Mouse (Mus musculus): ENCODE measurements around the gene Hist1h4c.
"Not testable (repeated sequence)": the region's sequence is repeated elsewhere in the genome, so short reads cannot be mapped to it uniquely, and the experiment has no call there.

Gene Hist1h4c

DNA sequence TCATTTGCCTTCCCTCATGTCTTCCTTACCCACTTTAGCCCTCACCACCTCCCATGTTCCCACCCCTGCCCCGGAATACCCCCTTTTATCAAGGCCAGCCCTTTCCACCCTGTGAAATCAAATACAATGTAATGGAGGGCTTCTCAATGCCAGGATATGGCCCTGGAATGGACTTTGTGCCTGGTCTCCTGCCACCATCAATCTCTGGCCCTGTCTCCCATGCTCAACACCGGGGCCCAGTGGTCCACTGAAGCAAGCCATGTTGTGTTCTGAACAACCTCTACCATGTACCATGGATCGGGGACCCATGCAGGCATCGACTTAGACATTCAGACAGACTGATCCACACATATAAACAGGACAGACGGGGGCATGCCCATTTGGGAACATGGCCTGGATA lies 31.5 kb upstream of the Hist1h4c start:
- DNase-seq (ENCODE audit: extremely low spot score, low spot score) = peak; percentile 10

DNA sequence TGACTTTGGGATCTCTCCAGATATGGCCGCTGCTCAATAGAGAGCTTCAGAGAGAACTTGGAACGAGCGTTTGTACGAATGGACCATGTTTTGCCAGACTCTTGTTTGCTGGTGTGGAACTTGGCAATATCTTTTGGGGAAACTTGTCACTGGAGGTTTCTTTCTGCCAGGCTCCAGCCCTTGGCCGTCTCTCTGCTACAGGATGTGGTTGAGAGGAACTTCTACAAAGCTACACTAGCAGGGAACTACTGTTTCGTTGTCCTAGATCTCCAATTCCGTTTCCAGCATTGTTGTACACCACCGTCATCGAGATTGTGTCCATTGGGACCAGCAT lies 30.9 kb upstream of the Hist1h4c start:
- DNase-seq (ENCODE audit: extremely low spot score, low spot score) = no peak

DNA sequence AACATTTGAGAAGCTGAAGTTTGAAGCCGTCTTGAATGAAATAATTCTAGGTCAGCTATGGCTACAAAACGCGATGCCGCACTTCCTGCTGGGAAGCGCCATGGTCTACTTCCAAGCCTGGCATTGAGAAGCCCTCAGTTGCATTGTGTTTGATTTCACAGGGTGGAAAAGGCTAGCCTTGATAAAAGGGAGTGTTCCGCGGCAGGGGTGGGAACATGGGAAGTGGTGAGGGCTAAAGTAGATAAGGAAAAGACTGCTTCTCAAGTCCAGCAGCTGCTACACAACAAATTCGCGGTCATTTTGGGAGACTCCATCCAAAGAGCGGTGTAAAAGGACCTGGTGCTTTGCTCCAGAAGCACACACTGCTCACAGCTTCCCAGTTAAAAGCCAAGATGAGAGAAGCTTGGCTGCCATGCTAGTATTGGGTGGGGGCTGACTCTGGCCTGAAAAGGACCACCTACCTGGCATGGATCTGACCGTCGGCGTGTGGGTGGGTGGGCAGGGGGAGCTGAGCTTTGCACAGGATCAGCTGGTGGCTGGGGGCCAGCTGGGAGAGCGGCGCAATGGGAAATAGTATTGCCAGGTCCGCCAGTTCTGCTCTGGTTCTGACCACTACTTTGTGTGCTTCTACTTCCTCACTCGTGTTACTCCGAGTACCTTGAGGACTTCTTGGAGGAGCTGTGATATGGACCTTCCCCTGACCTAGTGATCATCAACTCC lies 30.4 kb upstream of the Hist1h4c start:
- DNase-seq (ENCODE audit: extremely low spot score, low spot score) = peak; percentile 11

DNA sequence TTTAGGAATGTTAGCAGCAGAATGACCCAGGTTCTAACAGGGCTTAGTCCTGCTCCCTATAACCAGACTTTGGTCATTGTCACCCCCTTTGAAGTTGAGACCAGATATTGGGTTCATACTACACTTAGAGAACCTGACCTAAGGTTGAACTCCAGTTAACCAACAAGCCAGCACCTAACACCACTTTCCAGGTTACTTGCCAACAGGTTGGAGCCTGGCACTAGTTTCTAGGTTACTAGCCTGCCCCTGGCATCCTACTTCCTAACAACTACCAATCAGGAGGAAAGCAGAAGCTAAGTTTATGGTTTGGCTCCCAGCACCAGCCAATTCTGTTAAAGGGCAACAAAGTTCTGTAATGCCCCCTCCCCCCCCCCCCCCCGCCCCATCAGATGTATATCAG lies 27.0 kb upstream of the Hist1h4c start:
- DNase-seq (ENCODE audit: extremely low spot score, low spot score) = no peak

DNA sequence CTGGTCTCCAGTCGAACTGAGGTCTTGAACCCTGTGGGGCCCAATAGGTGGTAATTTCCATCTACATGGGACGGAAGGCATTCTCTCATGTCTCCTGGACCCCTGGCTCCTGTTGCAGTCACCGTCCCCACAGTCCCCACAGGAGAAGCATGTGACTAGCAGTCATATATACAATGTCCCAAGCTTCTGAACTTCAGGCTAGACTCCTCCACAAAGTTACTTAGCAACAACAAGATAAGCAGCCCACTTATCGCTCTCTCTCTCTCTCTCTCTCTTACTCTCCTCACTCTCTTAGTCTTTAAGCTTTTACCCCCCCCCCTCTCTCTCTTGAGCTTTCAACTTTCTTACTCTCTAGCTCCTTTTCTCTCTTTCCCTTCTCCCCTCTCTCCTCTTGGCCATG lies 26.0 kb upstream of the Hist1h4c start:
- no peak for DNase-seq (ENCODE audit: extremely low spot score, low spot score)

DNA sequence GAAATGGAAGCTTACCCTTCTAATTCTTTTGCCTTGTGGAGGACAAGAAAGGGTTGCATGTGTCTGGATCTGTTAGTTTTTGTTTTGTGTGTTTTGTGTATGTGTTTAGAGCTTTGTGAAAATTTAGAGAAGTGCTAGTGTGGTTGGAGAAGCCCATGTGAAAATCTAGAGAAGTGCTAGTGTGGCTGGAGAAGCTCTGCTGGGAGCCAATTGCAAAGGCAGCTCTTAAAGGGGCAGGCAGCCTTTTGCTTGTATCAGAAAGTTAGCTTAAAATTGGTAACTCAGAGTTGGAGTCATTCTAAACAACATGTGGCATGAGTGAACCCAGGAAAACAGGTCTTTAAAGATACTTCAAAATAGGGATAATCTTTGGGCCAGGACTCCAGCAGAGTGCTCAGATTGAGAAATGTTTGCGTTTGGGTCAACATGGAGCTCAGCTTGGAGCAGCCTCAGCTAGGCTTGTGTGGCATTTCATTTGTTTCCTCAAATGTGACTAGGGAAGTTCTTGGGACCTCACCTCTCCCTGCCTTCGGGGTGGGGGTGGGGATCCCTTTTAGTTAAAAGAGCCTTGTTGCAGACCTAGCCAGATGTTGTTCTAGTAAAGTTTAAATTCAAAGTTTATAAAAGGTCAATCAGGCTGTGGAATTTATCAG lies 19.5 kb upstream of the Hist1h4c start:
- DNase-seq (ENCODE audit: extremely low spot score, low spot score) = peak; percentile 11

DNA sequence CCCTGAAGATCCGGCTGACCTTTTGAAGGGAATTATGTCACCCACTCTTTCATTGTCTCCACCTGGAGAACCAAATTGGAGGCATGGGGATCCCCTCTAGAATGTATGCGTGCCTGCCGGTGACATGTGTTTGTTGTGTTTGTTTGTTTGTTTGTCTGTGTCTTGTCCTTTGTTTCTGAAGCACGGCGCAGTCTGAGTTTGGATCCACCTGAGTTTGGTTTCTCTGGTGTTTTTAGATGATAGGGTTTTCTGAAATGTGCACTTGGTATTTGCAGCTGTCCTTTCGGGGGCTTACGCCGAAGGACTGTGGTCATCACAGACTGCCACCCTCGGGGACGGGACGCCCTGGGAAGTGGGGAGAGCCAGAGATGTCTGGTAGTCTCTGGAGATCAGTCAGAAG lies 18.9 kb upstream of the Hist1h4c start:
- DNase-seq (ENCODE audit: extremely low spot score, low spot score) = peak; percentile 11

DNA sequence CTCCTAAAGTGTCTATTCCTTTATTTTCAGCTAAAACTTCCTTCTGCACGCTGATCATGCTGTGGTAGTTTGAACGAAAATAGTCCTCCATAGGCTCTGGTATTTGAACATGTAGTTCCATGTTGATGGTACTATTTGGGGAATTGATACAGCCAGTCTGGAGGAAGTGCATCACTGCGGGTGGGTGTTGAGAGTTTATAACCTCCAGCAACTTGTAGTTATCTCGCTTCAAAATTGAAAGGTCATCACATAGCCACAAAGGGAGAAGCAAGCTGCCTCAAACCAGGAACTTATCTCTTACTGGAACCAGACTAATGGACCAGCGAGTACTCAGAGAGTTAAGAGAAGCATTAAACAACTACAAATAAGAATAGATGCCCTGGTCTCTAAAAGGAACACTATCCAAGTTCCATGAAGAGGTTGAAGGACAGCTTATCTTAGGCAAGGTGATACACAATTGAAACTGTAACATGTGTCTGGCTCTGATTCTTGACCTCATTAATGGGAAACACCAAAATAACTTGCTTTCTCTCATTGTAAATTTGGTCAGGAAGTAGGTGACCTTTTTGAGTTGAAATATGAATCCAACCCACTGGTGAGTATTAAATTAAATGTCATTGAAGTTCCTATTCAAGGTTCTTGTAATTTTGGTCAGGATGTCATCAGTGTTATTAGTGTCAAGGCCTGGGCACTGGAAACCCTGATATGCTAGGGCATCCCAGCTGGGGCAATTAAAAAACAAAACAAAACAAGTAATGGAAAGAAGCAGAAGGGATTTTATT lies 18.2 kb upstream of the Hist1h4c start:
- DNase-seq (ENCODE audit: extremely low spot score, low spot score) = no peak

DNA sequence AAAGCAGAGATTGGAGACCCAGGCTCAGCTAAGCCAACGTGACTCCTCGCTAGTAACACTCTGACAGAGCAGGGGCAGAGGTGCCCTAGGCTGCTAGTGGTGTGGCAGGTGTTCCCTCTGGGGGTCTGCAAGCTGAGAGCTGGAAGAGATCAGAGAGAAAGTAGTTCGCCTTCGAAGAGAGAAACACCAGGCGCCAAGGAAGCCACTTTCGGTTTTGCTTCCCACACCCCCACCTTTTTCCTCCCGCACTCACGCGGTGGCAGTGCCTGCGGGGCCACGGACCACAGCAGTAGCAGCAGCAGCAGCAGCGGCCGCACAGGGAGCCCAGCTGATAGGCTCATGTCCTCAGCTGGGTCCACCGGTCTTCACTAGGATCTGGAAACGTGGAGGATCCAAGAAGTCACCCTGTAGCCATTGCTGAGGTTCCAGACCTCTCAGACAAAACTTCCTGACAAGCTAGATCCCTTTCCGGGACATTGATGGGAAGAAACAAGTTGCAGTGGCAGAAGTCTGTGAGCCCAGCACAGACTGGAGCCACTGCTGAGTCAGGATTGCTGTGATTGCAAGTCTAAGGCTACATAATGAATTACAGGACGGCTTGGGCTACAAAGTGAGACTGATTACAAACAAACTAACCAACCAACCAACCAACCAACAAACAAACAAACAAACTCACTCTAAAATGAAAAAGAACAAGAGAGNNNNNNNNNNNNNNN lies 12.3 kb upstream of the Hist1h4c start, which contains the start of gene Hfe:
Hfe (minus strand) TSS at position 481 of the 716 bp plus-strand sequence.
- peak; percentile 50 for DNase-seq (ENCODE audit: extremely low spot score, low spot score)

DNA sequence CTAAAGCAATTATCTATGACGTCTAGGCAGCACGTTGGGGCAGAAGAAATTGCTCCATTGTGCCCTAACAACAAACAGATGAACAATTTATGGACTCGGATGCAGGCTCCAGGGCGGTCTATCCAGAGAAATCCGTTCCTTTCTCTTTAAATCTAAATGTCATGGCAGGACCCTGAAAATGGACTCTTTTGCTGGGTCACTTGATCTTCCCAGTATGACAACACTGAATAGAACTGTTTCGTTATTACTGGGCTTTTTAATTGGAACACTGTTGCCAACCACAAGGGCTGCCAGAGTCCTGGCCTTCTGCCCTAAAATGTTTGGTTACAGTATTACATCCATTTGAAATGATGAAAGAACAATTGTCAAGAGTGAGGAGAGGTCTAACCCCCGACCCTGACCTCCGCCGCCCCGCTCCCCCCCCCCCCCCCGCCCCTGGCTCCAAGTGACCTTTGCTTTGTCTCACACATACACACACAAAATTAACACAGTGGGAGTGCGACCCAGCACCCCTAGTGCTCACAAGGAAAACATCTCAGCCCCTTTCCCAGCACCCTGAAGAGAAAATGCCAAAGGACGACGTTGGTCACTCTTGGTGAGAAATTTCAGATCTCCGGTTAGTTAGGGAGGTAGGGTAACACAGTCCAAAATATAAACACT lies 11.6 kb upstream of the Hist1h4c start:
- DNase-seq (ENCODE audit: extremely low spot score, low spot score) = peak; percentile 38

DNA sequence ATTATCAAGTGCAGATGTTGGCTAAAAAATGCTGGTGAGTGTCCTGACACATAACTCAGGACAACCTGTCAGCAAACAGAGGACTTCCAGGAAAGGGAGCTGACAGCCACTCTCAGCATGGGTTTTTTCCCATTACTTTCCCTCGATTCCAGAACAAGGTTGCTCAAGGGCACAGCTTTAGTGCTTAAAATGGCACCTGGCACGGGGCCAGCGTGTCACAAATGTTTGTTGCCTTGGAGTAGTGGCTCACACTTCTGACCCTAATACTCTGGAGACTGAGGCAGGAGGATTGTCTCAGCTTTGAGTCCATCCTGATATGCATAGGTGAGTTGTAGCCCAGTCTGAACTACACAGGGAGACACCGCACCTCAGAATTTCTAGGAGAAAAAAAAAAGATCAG lies 10.4 kb upstream of the Hist1h4c start:
- no peak for DNase-seq (ENCODE audit: extremely low spot score, low spot score)

DNA sequence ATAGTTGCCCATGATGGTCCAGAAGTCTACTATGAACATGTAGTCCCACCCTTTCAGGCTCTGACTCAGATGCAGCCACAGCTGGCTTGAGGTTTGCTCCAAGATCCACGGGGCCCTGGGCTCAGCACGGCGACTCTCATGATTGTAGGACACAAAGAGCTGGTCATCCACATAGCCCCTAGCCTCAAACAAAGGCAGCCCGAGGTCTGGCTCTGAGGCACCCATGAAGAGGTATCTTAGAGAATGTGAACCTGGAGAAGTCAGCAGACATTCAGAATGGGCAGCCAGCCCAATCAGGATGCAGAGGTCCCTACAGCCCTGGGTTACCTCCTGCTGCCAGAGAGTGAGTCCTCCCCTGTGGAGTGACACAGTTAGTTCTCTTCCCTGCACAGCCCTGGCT lies 9.8 kb upstream of the Hist1h4c start:
- DNase-seq (ENCODE audit: extremely low spot score, low spot score) = no peak

DNA sequence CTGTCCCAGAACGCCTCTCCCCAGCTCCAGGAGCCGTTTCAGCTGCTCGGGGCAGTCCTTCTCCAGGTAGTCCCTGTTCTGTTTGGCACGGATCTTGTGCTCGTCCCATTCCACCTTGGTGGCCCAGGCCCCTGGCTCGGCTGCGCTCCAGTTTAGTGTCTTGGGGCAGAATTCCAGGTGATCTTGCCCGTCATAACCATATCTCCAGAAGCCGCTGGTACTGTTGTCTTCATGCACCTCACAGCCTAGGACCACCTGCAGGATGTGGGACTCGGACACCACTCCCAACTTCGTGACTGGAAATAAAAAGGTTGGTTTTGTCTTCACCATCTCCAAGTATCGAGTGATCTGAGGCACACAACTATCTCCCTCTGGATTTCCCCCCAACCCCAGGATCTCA lies 8.5 kb upstream of the Hist1h4c start:
- no peak for DNase-seq (ENCODE audit: extremely low spot score, low spot score)

DNA sequence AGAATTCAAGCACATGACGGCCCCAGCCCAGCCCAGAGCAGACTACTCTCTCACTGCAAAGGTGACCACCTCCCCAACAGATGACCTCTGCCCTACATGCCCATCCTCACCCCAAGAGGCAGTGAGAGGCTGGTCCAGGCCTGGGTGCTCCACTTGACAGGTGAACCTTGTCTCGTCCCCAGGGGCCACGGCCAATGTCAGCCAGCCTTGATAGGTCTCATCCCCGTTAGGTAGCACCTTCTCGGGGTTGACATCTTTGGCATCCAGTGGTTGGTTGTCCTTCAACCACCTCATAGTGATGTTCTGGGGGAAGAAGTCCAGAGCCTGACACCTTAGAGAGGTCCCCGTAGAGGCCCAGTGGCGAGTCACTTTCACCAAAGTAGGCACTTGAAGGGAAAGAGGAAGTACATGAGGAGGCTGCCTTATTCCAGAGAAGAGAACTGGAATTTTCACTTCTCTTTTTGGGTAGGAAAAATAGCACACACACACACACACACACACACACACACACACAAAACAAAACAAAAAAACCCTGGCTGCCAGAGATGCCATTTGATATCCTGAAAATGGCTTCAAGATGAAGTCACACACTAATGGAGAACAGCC lies 7.6 kb upstream of the Hist1h4c start:
- DNase-seq (ENCODE audit: extremely low spot score, low spot score) = no peak

DNA sequence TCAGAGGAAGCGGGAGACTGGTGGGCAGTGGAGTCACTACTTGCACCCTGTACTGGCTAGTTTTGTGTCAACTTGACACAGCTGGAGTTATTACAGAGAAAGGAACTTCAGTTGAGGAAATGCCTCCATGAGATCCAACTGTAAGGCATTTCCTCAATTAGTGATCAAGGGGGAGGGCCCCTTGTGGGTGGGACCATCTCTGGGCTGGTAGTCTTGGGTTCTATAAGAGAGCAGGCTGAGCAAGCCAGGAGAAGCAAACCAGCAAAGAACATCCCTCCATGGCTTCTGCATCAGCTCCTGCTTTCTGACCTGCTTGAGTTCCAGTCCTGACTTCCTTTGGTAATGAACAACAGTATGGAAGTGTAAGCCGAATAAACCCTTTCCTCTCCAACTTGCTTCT lies 4.5 kb upstream of the Hist1h4c start:
- not testable (repeated sequence) for DNase-seq (ENCODE audit: extremely low spot score, low spot score)

DNA sequence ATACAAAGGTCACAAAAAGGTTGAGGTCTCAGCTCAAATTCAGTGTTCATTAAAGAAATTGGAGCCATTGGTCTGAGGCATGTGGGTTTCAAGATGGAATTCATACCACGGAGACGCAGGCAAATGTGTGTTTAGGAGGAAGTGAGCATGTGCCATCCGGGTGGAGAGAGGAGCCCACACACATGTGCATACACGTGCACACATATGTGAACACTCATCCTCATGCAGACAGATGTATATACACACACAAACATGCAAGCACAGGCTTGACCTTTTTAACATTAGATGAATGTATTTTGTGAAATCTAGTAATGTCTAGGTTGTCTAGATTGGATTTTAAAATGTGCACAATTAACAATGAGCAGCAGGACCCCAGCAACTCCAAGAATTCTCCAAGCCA lies 4.0 kb upstream of the Hist1h4c start:
- DNase-seq (ENCODE audit: extremely low spot score, low spot score) = no peak

DNA sequence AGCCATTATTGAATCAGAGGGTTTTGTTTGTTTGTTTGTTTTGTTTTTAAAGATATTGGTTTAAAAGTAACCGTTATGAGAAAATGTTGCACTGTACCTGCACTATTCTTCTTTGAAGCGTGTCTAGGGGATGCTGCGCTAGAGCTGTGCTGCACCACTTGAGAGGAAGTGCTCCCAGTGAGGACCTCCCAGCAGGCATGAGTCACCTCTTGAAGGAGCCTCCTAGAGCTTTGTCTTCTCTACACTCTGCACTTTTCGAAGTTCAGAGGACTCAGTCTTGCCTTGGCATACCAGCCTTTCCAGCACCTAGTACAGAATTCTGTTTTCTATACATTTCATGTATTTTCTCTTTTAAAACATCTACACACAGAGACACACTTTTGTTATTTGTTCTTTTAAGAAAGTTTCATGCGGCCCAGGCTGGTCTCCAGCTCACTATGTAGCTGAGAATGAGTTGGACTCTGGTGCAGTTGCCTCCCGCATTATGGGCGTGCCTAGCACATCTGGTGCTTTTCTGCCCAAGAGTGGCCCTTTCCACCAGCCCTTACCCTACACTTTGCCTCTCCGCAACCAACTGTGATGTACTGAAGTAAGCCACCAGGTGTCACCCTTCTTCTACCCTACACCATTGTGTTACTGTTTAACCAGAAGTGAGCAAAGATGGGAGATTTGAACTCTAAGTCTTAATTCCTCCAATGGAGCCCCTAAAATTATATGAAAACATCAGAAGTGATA lies 2.7 kb upstream of the Hist1h4c start:
- peak; percentile 66 for DNase-seq (ENCODE audit: extremely low spot score, low spot score)

DNA sequence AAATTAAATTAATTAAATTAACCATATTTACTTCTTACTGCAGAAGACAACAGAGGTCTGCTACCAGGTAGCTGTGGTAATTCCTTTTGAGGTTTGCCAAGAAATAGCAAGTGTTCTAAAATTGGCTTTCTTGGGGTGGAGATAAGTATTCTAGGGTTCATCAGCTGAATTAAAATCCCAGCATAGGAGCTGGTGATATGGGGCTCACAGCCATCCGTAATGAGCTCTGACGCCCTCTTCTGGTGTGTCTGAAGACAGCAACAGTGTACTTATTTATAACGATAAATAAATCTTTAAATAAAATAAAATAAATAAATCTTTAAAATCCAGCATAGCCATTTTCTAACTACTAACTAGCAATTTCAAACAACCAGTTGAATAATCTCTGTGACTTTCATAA lies 1.5 kb upstream of the Hist1h4c start:
- DNase-seq (ENCODE audit: extremely low spot score, low spot score) = no peak

DNA sequence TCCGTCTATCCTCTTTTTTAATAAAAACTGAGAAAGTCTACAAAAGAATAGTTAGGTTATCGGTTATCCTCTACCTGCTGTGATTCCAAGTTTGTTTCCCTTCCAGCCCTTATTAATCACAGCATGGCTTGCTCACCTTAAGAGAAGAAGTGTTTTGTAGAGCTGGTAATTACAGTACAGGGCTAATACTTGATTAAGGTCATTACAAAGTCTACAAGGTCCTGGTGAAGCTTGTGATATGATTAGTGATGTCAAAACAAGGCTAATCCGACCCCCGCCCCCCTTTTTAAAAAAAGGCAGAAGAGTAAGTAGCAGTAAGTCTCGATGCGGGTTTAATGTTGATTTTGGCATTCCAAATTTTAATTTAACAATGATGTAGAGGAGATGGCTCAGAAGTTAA lies 742 bp upstream of the Hist1h4c start:
- no peak for DNase-seq (ENCODE audit: extremely low spot score, low spot score)
